Mouse (Mus musculus): ENCODE results near the gene Pknox1. TPM values are rescaled to one million over a fixed set of nuclear protein-coding genes. Genes with fewer than 3 reads are reported as not detected.

The Pknox1 gene
- polyA plus RNA-seq (2015; fragmentation: Nextera tagmentation; extraction: Ambion mirVana) = 33.4 and 34.5 TPM in 2 replicates

DNA sequence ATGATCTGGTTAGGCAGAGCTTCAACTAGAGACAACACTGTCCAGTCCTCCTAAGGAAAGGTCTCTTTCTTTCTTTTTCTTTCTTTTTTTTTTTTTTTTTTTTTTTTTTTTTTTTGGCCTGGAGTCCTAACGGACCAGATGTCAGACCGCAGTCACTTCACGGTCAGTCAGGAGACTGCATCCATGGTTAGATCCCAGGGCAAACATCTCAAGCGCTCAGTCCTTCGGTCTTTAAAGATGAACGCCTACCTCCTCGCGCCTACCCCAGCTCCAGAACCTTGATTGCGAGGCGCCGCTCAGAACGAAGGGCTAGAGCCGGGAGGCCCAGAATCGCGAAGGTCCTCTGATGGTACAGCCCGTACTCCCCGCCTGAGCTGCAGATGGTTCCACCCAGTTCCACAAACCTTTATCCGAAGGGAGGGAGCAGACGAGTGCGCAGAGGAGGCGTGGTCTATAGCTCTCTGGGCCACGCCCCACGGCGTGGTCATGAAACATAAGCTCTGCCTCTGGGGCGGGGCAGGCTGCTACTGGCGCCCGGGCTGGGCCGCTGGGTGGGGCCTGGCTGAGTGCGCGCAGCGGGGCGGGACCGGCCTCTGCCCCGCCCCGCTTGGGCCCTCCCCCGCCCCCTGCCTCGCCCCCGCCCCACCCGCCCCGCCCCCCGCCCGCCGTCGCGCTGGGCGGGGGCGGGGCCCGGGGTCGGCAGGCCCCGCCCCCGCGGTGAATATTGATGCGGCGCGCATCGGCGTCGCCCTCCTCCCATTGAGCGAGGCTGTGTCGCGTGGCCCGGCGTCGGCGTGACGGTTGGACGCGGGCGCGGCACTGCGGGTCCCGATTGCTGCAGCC lies at the start of gene Pknox1:
Pknox1 (plus strand) TSS at position 720 of the 843 bp plus-strand sequence.
- peak; percentile 97 for ATAC-seq (ENCODE audit: insufficient read depth, low FRiP score)
- peak within 1 kb of the TSS; percentile 79 for H3K4me3 ChIP-seq (replicated peaks; ENCODE audit: low read length)
- peak within 1 kb of the TSS; percentile 95 for H3K9ac ChIP-seq (ENCODE audit: low read length)
- WGBS = 0% methylated on average over 63 of the region's 72 CpGs
- no peaks in the 10 kb centered on the region for H3K27me3 ChIP-seq (ENCODE audit: control insufficient read depth, insufficient read depth, low read length)
- peaks cover 32% of the 10 kb centered on the region for H3K4me1 ChIP-seq (ENCODE audit: control insufficient read depth, insufficient read depth, low read length)
- H3K27ac ChIP-seq (ENCODE audit: low read length) = peak within 1 kb of the TSS; percentile 96
- H3K36me3 ChIP-seq (ENCODE audit: control insufficient read depth, insufficient read depth, low read length) = no peaks in the 10 kb centered on the region
- no peaks in the 10 kb centered on the region for H3K9me3 ChIP-seq (replicated peaks; ENCODE audit: control insufficient read depth, low read length)
- H3K4me2 ChIP-seq (ENCODE audit: low read depth, low read length) = peak within 1 kb of the TSS; percentile 76

DNA sequence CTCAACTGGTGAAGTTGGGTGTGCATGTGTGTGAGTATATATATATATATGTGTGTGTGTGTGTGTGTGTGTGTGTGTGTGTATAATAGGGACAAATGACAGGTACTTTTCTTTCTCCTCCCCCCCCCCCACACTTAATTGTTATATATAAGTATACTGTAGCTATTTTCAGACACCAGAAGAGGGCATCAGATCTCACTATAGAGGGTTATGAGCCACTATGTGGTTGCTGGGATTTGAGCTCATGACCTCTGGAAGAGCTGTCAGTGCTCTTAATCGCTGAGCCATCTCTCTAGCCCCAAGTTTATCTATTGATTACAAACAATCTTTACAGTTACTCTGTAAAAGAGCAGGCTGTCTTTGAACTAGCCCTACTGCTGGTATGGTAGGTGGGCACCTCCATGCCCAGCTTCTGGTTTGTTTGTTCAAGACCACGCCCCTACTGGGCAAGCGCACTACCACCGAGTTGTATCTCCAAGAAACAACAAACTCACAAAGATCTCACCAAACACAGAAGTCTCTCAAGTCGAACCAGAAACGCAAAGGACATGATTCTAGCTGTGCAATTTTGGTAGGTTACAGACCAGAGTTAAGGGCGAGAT lies 45.1 kb upstream of the Pknox1 start:
- peak overlapping the region; percentile 54 for H3K9ac ChIP-seq (ENCODE audit: low read length)
- peaks cover 15% of the 10 kb centered on the region for H3K4me1 ChIP-seq (ENCODE audit: control insufficient read depth, insufficient read depth, low read length)
- H3K4me2 ChIP-seq (ENCODE audit: low read depth, low read length) = peak overlapping the region; percentile 70
- H3K36me3 ChIP-seq (ENCODE audit: control insufficient read depth, insufficient read depth, low read length) = 0 out of 2 replicates have a peak, but pooled peaks cover 6% of the 10 kb centered on the region
- H3K9me3 ChIP-seq (replicated peaks; ENCODE audit: control insufficient read depth, low read length) = no peaks in the 10 kb centered on the region
- WGBS = 3% methylated on average over 7 of the region's 7 CpGs
- peak; percentile 42 for ATAC-seq (ENCODE audit: insufficient read depth, low FRiP score)
- H3K27me3 ChIP-seq (ENCODE audit: control insufficient read depth, insufficient read depth, low read length) = no peaks in the 10 kb centered on the region
- peak overlapping the region; percentile 67 for H3K27ac ChIP-seq (ENCODE audit: low read length)
- peak overlapping the region; percentile 93 for H3K4me3 ChIP-seq (replicated peaks; ENCODE audit: low read length)

DNA sequence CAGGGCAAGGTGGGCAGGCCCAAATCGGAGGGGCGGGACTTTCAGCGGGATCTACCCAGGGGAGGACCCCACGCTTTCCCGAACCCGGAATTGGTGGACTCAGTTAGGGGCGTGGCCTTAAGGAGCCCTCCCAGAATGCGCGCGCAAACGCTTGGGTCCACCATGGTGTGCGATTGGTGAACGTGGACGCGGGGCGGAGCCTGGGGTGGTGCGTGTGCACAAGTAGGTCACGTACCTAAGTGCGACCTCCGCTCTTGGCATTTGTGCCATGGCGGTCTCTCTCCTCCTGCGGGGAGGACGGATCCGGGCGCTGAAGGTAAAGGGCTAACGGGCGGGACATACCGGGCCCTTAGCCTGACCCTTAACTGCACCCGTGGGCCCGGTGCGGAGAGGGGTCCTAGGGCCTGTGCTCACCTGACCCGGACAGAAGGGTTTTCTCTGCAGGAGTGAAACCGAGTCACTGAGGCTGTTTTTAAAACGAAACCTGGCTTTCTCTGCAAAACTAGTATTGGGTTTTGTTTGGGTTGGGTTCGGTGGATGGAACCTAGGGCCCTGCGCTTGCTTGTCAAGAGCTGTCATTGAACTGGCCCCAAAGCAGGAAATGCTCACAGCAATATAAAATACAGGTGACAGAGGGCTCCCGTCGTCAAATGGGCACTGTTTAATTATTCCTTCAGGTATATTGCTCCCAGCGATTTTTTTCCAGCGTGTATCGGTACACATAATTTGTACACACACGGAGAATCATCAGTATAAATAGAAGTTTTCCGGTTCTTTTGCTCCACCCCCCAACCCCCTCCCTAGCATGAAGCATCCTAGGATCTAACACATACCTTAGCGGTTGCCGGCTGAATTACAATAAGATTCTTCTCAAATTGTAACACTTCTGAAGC lies 44.3 kb upstream of the Pknox1 start, which contains the start of the genes Wdr4 and Ndufv3:
Wdr4 (minus strand) TSS at position 35 of the 893 bp plus-strand sequence.
Ndufv3 (plus strand) TSS at position 170 of the 893 bp plus-strand sequence.
- H3K36me3 ChIP-seq (ENCODE audit: control insufficient read depth, insufficient read depth, low read length) = 0 out of 2 replicates have a peak, but pooled peaks cover 6% of the 10 kb centered on the region
- peak within 1 kb of the TSS; percentile 88 for H3K9ac ChIP-seq (ENCODE audit: low read length)
- peak within 1 kb of the TSS; percentile 70 for H3K4me2 ChIP-seq (ENCODE audit: low read depth, low read length)
- under 1% methylated on average over 44 of the region's 45 CpGs for WGBS
- ATAC-seq (ENCODE audit: insufficient read depth, low FRiP score) = peak; percentile 99
- peak within 1 kb of the TSS; percentile 91 for H3K27ac ChIP-seq (ENCODE audit: low read length)
- H3K4me3 ChIP-seq (replicated peaks; ENCODE audit: low read length) = peak within 1 kb of the TSS; percentile 93
- H3K4me1 ChIP-seq (ENCODE audit: control insufficient read depth, insufficient read depth, low read length) = peaks cover 15% of the 10 kb centered on the region
- H3K9me3 ChIP-seq (replicated peaks; ENCODE audit: control insufficient read depth, low read length) = no peaks in the 10 kb centered on the region
- no peaks in the 10 kb centered on the region for H3K27me3 ChIP-seq (ENCODE audit: control insufficient read depth, insufficient read depth, low read length)

DNA sequence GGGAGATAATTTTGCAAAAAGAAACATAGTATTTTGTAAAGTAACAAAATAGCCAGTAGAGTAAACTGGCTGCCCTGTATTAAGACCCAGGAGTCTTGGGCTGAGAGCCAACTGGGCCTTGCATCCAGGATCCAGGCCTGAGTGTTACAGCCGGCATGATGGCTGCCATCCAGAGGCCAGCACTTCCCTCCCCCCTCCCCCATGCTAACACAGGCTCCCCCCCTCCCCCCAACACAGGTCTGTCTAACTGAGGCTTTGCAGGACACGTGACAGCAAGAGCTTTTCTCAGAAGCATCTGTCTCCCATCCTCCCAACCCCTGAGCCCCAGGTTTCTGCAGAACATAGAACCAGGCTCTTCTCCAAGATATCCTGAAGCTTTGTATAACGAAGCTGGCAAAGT lies 43.6 kb upstream of the Pknox1 start:
- 19% methylated on average over 3 of the region's 3 CpGs for WGBS
- 0 out of 2 replicates have a peak, but pooled peaks have one; percentile 12 for ATAC-seq (ENCODE audit: insufficient read depth, low FRiP score)
- H3K9ac ChIP-seq (ENCODE audit: low read length) = peak overlapping the region; percentile 88

DNA sequence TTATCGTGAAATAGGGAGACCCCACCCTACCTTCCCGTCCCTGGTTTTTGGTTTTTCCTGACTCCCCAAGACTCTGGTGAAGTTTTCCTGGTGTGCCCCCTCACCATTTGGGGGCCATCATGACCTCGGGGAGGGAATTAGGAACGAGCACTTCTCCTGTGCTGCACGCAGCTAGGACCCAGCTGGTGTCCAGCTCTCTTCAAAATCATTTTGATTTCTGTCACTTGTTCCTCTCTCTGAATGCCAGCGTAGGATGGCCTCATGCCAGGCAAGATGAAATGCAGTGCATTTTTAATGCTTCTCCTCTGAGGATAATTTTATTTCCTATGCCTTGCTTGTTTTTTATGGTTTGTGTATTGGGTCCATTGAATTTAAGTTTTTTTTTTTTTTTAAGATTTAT lies 42.6 kb upstream of the Pknox1 start:
- Histone ChIP-seq H3K36me3 (ENCODE audit: control insufficient read depth, insufficient read depth, low read length) (peaks cover 10% of the 10 kb centered on the region; the same call in 1 of the 2 replicates), H3K4me1 (ENCODE audit: control insufficient read depth, insufficient read depth, low read length) (peaks cover 15% of the 10 kb centered on the region), H3K9ac (ENCODE audit: low read length) (no peak overlapping the region), H3K27ac (ENCODE audit: low read length) (no peak overlapping the region), H3K4me2 (ENCODE audit: low read depth, low read length) (no peak overlapping the region; the same call in 1 of the 2 replicates), H3K9me3 (replicated peaks; ENCODE audit: control insufficient read depth, low read length) (no peaks in the 10 kb centered on the region), H3K4me3 (replicated peaks; ENCODE audit: low read length) (no peak overlapping the region), H3K27me3 (ENCODE audit: control insufficient read depth, insufficient read depth, low read length) (no peaks in the 10 kb centered on the region)
- 85% methylated on average over 6 of the region's 6 CpGs for WGBS
- no peak for ATAC-seq (ENCODE audit: insufficient read depth, low FRiP score)

More for the DNA sequence above, 43.6 kb upstream of the Pknox1 start:
- Histone ChIP-seq H3K9me3 (replicated peaks; ENCODE audit: control insufficient read depth, low read length) (no peaks in the 10 kb centered on the region), H3K27ac (ENCODE audit: low read length) (peak overlapping the region; percentile 91), H3K36me3 (ENCODE audit: control insufficient read depth, insufficient read depth, low read length) (0 out of 2 replicates have a peak, but pooled peaks cover 6% of the 10 kb centered on the region), H3K27me3 (ENCODE audit: control insufficient read depth, insufficient read depth, low read length) (no peaks in the 10 kb centered on the region), H3K4me2 (ENCODE audit: low read depth, low read length) (peak overlapping the region; percentile 70), H3K4me3 (replicated peaks; ENCODE audit: low read length) (peak overlapping the region; percentile 93), H3K4me1 (ENCODE audit: control insufficient read depth, insufficient read depth, low read length) (peaks cover 15% of the 10 kb centered on the region)

DNA sequence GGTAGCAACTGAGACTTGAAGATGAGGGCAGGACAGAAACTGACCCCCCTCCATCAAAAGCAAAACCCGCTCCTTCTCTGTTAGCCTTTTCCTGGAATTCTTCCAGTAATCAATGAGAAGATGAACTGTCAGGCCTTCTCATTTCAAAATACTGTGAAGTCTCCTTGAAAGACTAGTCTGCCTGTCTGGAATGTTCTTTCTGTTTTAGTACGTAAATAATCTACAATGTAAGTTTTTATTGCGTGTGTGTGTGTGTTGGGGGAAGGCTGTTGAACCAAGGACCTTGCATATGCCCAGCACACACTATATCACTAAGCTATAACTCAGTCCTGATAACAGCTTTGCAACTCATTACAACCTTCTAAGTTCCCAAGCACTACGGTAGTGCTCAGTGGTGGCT lies 39.4 kb upstream of the Pknox1 start:
- Histone ChIP-seq H3K36me3 (ENCODE audit: control insufficient read depth, insufficient read depth, low read length) (peaks cover 11% of the 10 kb centered on the region; the same call in 1 of the 2 replicates), H3K9me3 (replicated peaks; ENCODE audit: control insufficient read depth, low read length) (no peaks in the 10 kb centered on the region), H3K4me3 (replicated peaks; ENCODE audit: low read length) (no peak overlapping the region), H3K4me2 (ENCODE audit: low read depth, low read length) (no peak overlapping the region), H3K27ac (ENCODE audit: low read length) (no peak overlapping the region), H3K4me1 (ENCODE audit: control insufficient read depth, insufficient read depth, low read length) (peaks cover 15% of the 10 kb centered on the region), H3K27me3 (ENCODE audit: control insufficient read depth, insufficient read depth, low read length) (no peaks in the 10 kb centered on the region), H3K9ac (ENCODE audit: low read length) (no peak overlapping the region)
- no peak for ATAC-seq (ENCODE audit: insufficient read depth, low FRiP score)
- WGBS = 85% methylated on average over 4 of the region's 4 CpGs

DNA sequence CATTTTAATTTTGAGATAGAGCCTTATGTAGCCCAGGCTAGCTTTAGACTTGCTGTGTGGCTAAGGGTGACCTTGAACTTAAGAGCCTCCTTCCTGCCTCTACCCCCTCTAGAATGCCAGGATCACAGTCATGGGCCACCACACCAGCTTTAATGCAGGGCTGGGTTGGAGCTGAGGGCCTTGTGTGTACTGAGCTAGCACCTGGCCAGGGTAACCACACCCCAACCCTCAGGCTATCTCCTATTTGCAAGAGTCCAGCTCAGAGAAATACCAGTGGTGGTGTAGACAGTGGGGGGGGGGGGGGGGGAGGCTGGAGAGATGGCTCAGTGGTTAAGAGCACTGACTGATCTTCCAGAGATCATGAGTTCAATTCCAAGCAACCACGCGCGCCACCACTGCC lies 38.7 kb upstream of the Pknox1 start:
- Histone ChIP-seq H3K9ac (ENCODE audit: low read length) (no peak overlapping the region), H3K36me3 (ENCODE audit: control insufficient read depth, insufficient read depth, low read length) (peaks cover 11% of the 10 kb centered on the region; the same call in 1 of the 2 replicates), H3K27me3 (ENCODE audit: control insufficient read depth, insufficient read depth, low read length) (no peaks in the 10 kb centered on the region), H3K4me2 (ENCODE audit: low read depth, low read length) (no peak overlapping the region), H3K4me3 (replicated peaks; ENCODE audit: low read length) (no peak overlapping the region), H3K4me1 (ENCODE audit: control insufficient read depth, insufficient read depth, low read length) (peaks cover 14% of the 10 kb centered on the region), H3K9me3 (replicated peaks; ENCODE audit: control insufficient read depth, low read length) (no peaks in the 10 kb centered on the region), H3K27ac (ENCODE audit: low read length) (no peak overlapping the region)
- WGBS = 98% methylated on average over 3 of the region's 3 CpGs
- ATAC-seq (ENCODE audit: insufficient read depth, low FRiP score) = no peak

DNA sequence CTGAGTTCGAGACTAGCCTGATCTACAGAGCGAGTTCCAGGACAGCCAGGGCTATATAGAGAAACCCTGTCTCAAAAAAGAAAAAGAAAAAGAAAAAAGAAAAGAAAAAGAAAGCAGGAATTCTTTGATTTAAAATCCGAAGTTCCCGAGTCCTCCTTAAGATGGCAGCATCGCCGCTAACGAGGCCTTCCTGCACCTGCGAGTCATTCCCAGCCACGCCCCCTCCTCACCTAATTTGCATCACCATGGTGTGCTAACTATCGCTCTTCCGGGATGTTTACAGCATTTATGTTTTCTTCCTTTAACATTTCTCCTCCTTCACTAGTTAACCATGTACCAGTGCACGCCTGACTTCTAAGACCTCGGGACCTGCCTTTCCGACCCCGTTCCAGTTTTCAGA lies 35.2 kb upstream of the Pknox1 start:
- H3K4me3 ChIP-seq (replicated peaks; ENCODE audit: low read length) = peak overlapping the region; percentile 23; the same call in 1 of the 2 replicates

More for the DNA sequence above, 35.2 kb upstream of the Pknox1 start:
- Histone ChIP-seq H3K27ac (ENCODE audit: low read length) (no peak overlapping the region), H3K4me1 (ENCODE audit: control insufficient read depth, insufficient read depth, low read length) (no peaks in the 10 kb centered on the region), H3K36me3 (ENCODE audit: control insufficient read depth, insufficient read depth, low read length) (peaks cover 15% of the 10 kb centered on the region), H3K4me2 (ENCODE audit: low read depth, low read length) (no peak overlapping the region), H3K27me3 (ENCODE audit: control insufficient read depth, insufficient read depth, low read length) (no peaks in the 10 kb centered on the region), H3K9ac (ENCODE audit: low read length) (no peak overlapping the region), H3K9me3 (replicated peaks; ENCODE audit: control insufficient read depth, low read length) (no peaks in the 10 kb centered on the region)
- 34% methylated on average over 15 of the region's 15 CpGs for WGBS
- ATAC-seq (ENCODE audit: insufficient read depth, low FRiP score) = no peak
